Mouse (Mus musculus): ENCODE measurements around the gene H2-Ab1. TPM values are rescaled to one million over a fixed set of nuclear protein-coding genes. Genes with fewer than 3 reads are reported as not detected.
"Not testable (repeated sequence)": the region's sequence is repeated elsewhere in the genome, so short reads cannot be mapped to it uniquely, and the experiment has no call there.

The H2-Ab1 gene
- polyA plus RNA-seq, 1 experiment from 2014 or later, result 1.7 TPM

GRCm38 (mm10) chr17:34306407-34306806 is 48.9 kb downstream of the H2-Ab1 start:
- 0 out of 2 replicates have a peak, but pooled peaks cover 2% of the 10 kb centered on the region for H3K4me1 ChIP-seq (ENCODE audit: control insufficient read depth, insufficient read depth, low read depth, low read length)
- no peaks in the 10 kb centered on the region for H3K27me3 ChIP-seq (replicated peaks; ENCODE audit: control insufficient read depth, insufficient read depth, low read length)
- no peak overlapping the region for H3K4me3 ChIP-seq (ENCODE audit: low read length)
- no peaks in the 10 kb centered on the region for H3K36me3 ChIP-seq (ENCODE audit: control insufficient read depth, insufficient read depth, low read length)
- H3K9ac ChIP-seq (ENCODE audit: low read depth, low read length), result no peak overlapping the region
- H3K9me3 ChIP-seq (ENCODE audit: control insufficient read depth, low read length), result no peaks in the 10 kb centered on the region
- no peak for ATAC-seq
- H3K27ac ChIP-seq (ENCODE audit: low read depth, low read length), result no peak overlapping the region
- WGBS, result 86% methylated on average over 2 of the region's 2 CpGs
- H3K4me2 ChIP-seq (ENCODE audit: low read length), result no peak overlapping the region

GRCm38 (mm10) chr17:34307216-34307615 is 49.7 kb downstream of the H2-Ab1 start:
- Histone ChIP-seq H3K27me3 (replicated peaks; ENCODE audit: control insufficient read depth, insufficient read depth, low read length) (no peaks in the 10 kb centered on the region), H3K9ac (ENCODE audit: low read depth, low read length) (no peak overlapping the region), H3K9me3 (ENCODE audit: control insufficient read depth, low read length) (no peaks in the 10 kb centered on the region), H3K4me1 (ENCODE audit: control insufficient read depth, insufficient read depth, low read depth, low read length) (0 out of 2 replicates have a peak, but pooled peaks cover 2% of the 10 kb centered on the region), H3K4me3 (ENCODE audit: low read length) (no peak overlapping the region), H3K36me3 (ENCODE audit: control insufficient read depth, insufficient read depth, low read length) (no peaks in the 10 kb centered on the region), H3K4me2 (ENCODE audit: low read length) (no peak overlapping the region), H3K27ac (ENCODE audit: low read depth, low read length) (no peak overlapping the region)
- no peak for ATAC-seq

DNA sequence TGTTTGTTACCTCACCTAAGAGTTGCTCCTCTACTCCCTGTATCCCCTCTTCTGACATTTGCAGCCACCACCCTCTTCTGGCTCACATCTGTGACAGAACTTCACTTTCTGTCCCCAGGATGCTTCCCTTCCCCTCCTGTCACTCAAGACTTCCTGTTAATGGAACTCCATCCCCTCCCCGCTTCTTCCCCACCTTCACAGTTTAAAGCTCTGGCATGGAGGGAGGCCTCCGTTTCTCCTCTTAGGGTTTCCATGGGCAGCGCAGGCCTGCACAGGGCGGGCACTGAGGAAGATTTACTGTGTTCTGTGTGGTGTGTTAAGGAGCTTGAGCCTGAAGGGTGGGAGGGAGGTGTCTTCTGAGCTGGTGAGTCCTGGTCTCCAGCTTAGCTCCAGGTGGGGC is 50.7 kb downstream of the H2-Ab1 start:
- ATAC-seq, result no peak
- Histone ChIP-seq H3K27me3 (replicated peaks; ENCODE audit: control insufficient read depth, insufficient read depth, low read length) (no peaks in the 10 kb centered on the region), H3K9me3 (ENCODE audit: control insufficient read depth, low read length) (no peaks in the 10 kb centered on the region), H3K4me3 (ENCODE audit: low read length) (no peak overlapping the region), H3K9ac (ENCODE audit: low read depth, low read length) (no peak overlapping the region), H3K27ac (ENCODE audit: low read depth, low read length) (no peak overlapping the region), H3K4me2 (ENCODE audit: low read length) (no peak overlapping the region), H3K4me1 (ENCODE audit: control insufficient read depth, insufficient read depth, low read depth, low read length) (0 out of 2 replicates have a peak, but pooled peaks cover 2% of the 10 kb centered on the region), H3K36me3 (ENCODE audit: control insufficient read depth, insufficient read depth, low read length) (no peaks in the 10 kb centered on the region)
- 88% methylated on average over 4 of the region's 4 CpGs for WGBS

- ATAC-seq, result peak; percentile 19; the same call in 1 of the 2 replicates
- H3K9ac ChIP-seq (ENCODE audit: low read depth, low read length), result peak overlapping the region; percentile 74
- 29% methylated on average over 10 of the region's 10 CpGs for WGBS
- H3K27ac ChIP-seq (ENCODE audit: low read depth, low read length), result peak overlapping the region; percentile 70; the same call in 1 of the 2 replicates
- 0 out of 2 replicates have a peak, but pooled peaks cover 2% of the 10 kb centered on the region for H3K4me1 ChIP-seq (ENCODE audit: control insufficient read depth, insufficient read depth, low read depth, low read length)
- H3K4me3 ChIP-seq (ENCODE audit: low read length), result peak overlapping the region; percentile 55
- H3K36me3 ChIP-seq (ENCODE audit: control insufficient read depth, insufficient read depth, low read length), result no peaks in the 10 kb centered on the region
- no peaks in the 10 kb centered on the region for H3K9me3 ChIP-seq (ENCODE audit: control insufficient read depth, low read length)
- H3K27me3 ChIP-seq (replicated peaks; ENCODE audit: control insufficient read depth, insufficient read depth, low read length), result no peaks in the 10 kb centered on the region
- peak overlapping the region; percentile 67 for H3K4me2 ChIP-seq (ENCODE audit: low read length)
These were observed 51.7 kb downstream of the H2-Ab1 start for GRCm38 (mm10) chr17:34309225-34309624.

- peak; percentile 90 for ATAC-seq
- peak overlapping the region; percentile 67 for H3K4me2 ChIP-seq (ENCODE audit: low read length)
- H3K4me3 ChIP-seq (ENCODE audit: low read length), result peak overlapping the region; percentile 55
- H3K9me3 ChIP-seq (ENCODE audit: control insufficient read depth, low read length), result no peaks in the 10 kb centered on the region
- H3K4me1 ChIP-seq (ENCODE audit: control insufficient read depth, insufficient read depth, low read depth, low read length), result 0 out of 2 replicates have a peak, but pooled peaks cover 2% of the 10 kb centered on the region
- 21% methylated on average over 38 of the region's 38 CpGs for WGBS
- peak overlapping the region; percentile 70 for H3K27ac ChIP-seq (ENCODE audit: low read depth, low read length)
- H3K36me3 ChIP-seq (ENCODE audit: control insufficient read depth, insufficient read depth, low read length), result no peaks in the 10 kb centered on the region
- peak overlapping the region; percentile 74 for H3K9ac ChIP-seq (ENCODE audit: low read depth, low read length)
- H3K27me3 ChIP-seq (replicated peaks; ENCODE audit: control insufficient read depth, insufficient read depth, low read length), result no peaks in the 10 kb centered on the region
These were observed 52.3 kb downstream of the H2-Ab1 start for GRCm38 (mm10) chr17:34309683-34310385.

DNA sequence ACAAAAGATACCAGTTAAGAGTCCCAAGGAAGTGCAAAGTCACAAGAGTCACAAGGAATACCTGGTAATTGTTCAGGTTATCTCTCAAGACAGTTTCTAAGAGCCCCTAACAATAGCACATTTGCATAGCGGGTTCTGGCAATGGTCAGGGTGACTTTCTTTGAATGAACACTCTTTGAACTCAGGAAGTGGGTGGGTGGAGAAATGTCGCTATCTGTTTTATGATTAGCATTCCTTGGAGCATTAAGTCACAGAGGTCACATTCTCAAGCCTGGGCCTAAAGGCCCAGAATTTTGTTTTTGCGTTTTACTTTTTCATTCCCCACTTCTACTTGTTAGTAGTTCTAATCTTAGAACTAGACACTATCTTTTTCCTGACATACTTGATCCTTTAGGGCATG is 53.0 kb downstream of the H2-Ab1 start:
- H3K27ac ChIP-seq (ENCODE audit: low read depth, low read length); H3K36me3 ChIP-seq (ENCODE audit: control insufficient read depth, insufficient read depth, low read length); H3K4me1 ChIP-seq (ENCODE audit: control insufficient read depth, insufficient read depth, low read depth, low read length); H3K27me3 ChIP-seq (replicated peaks; ENCODE audit: control insufficient read depth, insufficient read depth, low read length); H3K4me3 ChIP-seq (ENCODE audit: low read length); H3K9ac ChIP-seq (ENCODE audit: low read depth, low read length); H3K4me2 ChIP-seq (ENCODE audit: low read length); ATAC-seq; H3K9me3 ChIP-seq (ENCODE audit: control insufficient read depth, low read length): not testable (repeated sequence)
- 82% methylated on average over 3 of the region's 3 CpGs for WGBS

DNA sequence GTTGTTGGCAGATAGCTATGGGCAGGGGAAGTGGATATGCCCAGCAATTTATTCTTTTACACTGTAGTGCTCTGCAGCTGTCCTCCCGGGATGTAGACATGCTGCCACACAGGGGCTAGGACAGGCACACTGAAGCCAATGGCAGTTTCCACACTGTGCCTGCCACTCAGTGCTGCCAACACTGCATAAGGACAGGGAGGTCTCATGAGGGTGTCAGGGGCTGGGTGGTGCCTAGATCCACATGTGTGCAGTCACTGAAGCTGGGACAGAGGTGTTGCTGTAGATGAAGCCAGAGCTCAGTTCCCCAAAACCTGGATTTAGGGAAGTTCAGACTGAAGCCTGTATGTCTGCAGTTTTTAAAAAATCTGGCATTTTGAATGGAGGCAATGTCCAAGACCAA is 54.7 kb downstream of the H2-Ab1 start:
- no peak overlapping the region for H3K4me2 ChIP-seq (ENCODE audit: low read length)
- 0 out of 2 replicates have a peak, but pooled peaks cover 2% of the 10 kb centered on the region for H3K4me1 ChIP-seq (ENCODE audit: control insufficient read depth, insufficient read depth, low read depth, low read length)
- WGBS, result 75% methylated on average over 1 of the region's 1 CpGs
- no peak overlapping the region for H3K4me3 ChIP-seq (ENCODE audit: low read length)
- no peaks in the 10 kb centered on the region for H3K36me3 ChIP-seq (ENCODE audit: control insufficient read depth, insufficient read depth, low read length)
- H3K9me3 ChIP-seq (ENCODE audit: control insufficient read depth, low read length), result no peaks in the 10 kb centered on the region
- no peak for ATAC-seq
- H3K27me3 ChIP-seq (replicated peaks; ENCODE audit: control insufficient read depth, insufficient read depth, low read length), result no peaks in the 10 kb centered on the region
- H3K9ac ChIP-seq (ENCODE audit: low read depth, low read length), result no peak overlapping the region
- no peak overlapping the region for H3K27ac ChIP-seq (ENCODE audit: low read depth, low read length)

GRCm38 (mm10) chr17:34313393-34313792 is 55.9 kb downstream of the H2-Ab1 start:
- H3K9ac ChIP-seq (ENCODE audit: low read depth, low read length), result no peak overlapping the region
- H3K4me1 ChIP-seq (ENCODE audit: control insufficient read depth, insufficient read depth, low read depth, low read length), result 0 out of 2 replicates have a peak, but pooled peaks cover 2% of the 10 kb centered on the region
- H3K27me3 ChIP-seq (replicated peaks; ENCODE audit: control insufficient read depth, insufficient read depth, low read length), result no peaks in the 10 kb centered on the region
- no peaks in the 10 kb centered on the region for H3K9me3 ChIP-seq (ENCODE audit: control insufficient read depth, low read length)
- ATAC-seq, result peak; percentile 66; the same call in 1 of the 2 replicates
- no peak overlapping the region for H3K4me3 ChIP-seq (ENCODE audit: low read length)
- no peak overlapping the region for H3K27ac ChIP-seq (ENCODE audit: low read depth, low read length)
- 39% methylated on average over 3 of the region's 3 CpGs for WGBS
- H3K36me3 ChIP-seq (ENCODE audit: control insufficient read depth, insufficient read depth, low read length), result no peaks in the 10 kb centered on the region
- no peak overlapping the region for H3K4me2 ChIP-seq (ENCODE audit: low read length)

DNA sequence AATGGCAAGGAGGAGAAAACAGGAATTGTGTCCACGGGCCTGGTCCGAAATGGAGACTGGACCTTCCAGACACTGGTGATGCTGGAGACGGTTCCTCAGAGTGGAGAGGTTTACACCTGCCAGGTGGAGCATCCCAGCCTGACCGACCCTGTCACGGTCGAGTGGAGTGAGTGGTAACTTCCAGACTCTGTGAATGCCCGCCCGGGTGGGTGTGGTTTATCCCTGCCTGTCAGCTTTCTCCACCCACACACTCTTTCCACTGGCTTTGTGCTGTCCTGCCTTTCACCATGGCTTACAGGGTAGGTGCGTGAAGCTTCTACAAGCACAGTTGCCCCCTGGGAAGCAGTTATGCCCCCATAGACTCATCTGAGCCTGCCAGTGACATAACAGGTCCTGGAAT is 56.8 kb downstream of the H2-Ab1 start:
- ATAC-seq, result no peak
- 58% methylated on average over 9 of the region's 9 CpGs for WGBS
- Histone ChIP-seq H3K27ac (ENCODE audit: low read depth, low read length) (no peak overlapping the region), H3K27me3 (replicated peaks; ENCODE audit: control insufficient read depth, insufficient read depth, low read length) (no peaks in the 10 kb centered on the region), H3K36me3 (ENCODE audit: control insufficient read depth, insufficient read depth, low read length) (no peaks in the 10 kb centered on the region), H3K4me1 (ENCODE audit: control insufficient read depth, insufficient read depth, low read depth, low read length) (no peaks in the 10 kb centered on the region), H3K9me3 (ENCODE audit: control insufficient read depth, low read length) (no peaks in the 10 kb centered on the region), H3K9ac (ENCODE audit: low read depth, low read length) (no peak overlapping the region), H3K4me2 (ENCODE audit: low read length) (no peak overlapping the region), H3K4me3 (ENCODE audit: low read length) (no peak overlapping the region)

All from hindbrain, embryonic 16.5 days (tissue).